In the genomic region with DNA sequence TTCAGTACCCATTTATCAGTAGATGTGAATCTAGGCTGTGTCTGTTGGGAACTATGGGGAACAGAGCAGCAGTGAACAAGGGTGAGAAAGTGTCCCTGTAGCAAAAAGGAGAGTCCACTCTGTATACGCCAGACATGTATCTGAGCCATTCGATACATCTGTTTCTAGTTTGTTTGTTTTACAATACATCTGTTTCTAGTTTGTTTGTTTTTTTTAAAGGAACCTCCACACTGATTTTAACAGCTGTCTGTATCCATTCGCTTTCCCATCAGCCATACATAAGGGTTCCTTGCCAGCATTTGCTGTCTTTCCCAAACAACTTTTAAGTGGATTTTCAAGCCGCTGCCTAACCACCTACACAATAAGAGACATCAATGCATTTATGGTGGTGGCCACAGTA, we compare ENCODE assay signal across 27 mouse cellular contexts.
DNase-seq lines count a peak whose midpoint lies in the region; ATAC-seq lines count a peak whose summit lies in the region.
"Had no signal": no experiment of that assay in that cellular context is flagged by ENCODE, and none has a peak within 500 bp of the region (broad histone marks: within the 10 kb centered on the region; RNA-seq: fewer than 3 reads in every experiment).

No protein-coding gene starts in this region.

- no peaks in the 10 kb centered on the region for H3K36me3 ChIP-seq in embryonic facial prominence, embryonic 11.5 days (replicated peaks; ENCODE audit: control insufficient read depth, insufficient read depth, low read depth, low read length)
- H3K36me3 ChIP-seq in embryonic facial prominence, embryonic 10.5 days (replicated peaks), result no peaks in the 10 kb centered on the region
- H3K36me3 ChIP-seq in limb, embryonic 13.5 days, result no peaks in the 10 kb centered on the region
- no peaks in the 10 kb centered on the region for H3K36me3 ChIP-seq in hindbrain, embryonic 16.5 days (ENCODE audit: control insufficient read depth, insufficient read depth, low read length)
- no peaks in the 10 kb centered on the region for H3K36me3 ChIP-seq in midbrain, embryonic 16.5 days (ENCODE audit: control insufficient read depth, insufficient read depth, low read length)
- H3K36me3 ChIP-seq: embryonic facial prominence, embryonic 12.5 days; forebrain, embryonic 10.5 days; heart, embryonic 12.5 days; heart, embryonic 15.5 days; hindbrain, embryonic 15.5 days; intestine, embryonic 15.5 days had no signal

- no peaks in the 10 kb centered on the region for H3K27me3 ChIP-seq in embryonic facial prominence, embryonic 11.5 days (ENCODE audit: control insufficient read depth, insufficient read depth, low read length)
- H3K27me3 ChIP-seq in embryonic facial prominence, embryonic 10.5 days (replicated peaks; ENCODE audit: low read depth, poor library complexity, severe bottlenecking), result no peaks in the 10 kb centered on the region
- no peaks in the 10 kb centered on the region for H3K27me3 ChIP-seq in limb, embryonic 13.5 days
- H3K27me3 ChIP-seq in hindbrain, embryonic 16.5 days (replicated peaks; ENCODE audit: control insufficient read depth, insufficient read depth, low read length), result no peaks in the 10 kb centered on the region
- no peaks in the 10 kb centered on the region for H3K27me3 ChIP-seq in midbrain, embryonic 16.5 days (ENCODE audit: control insufficient read depth, insufficient read depth, low read depth, low read length)
- H3K27me3 ChIP-seq: embryonic facial prominence, embryonic 12.5 days; forebrain, embryonic 13.5 days; heart, embryonic 12.5 days; heart, embryonic 15.5 days; hindbrain, embryonic 15.5 days; intestine, embryonic 15.5 days had no signal

- no peak overlapping the region for H3K4me2 ChIP-seq in embryonic facial prominence, embryonic 11.5 days (ENCODE audit: low read depth, low read length)
- no peak overlapping the region for H3K4me2 ChIP-seq in limb, embryonic 13.5 days (replicated peaks)
- no peak overlapping the region for H3K4me2 ChIP-seq in hindbrain, embryonic 16.5 days (ENCODE audit: low read length)
- H3K4me2 ChIP-seq in midbrain, embryonic 16.5 days (ENCODE audit: low read length), result no peak overlapping the region
- H3K4me2 ChIP-seq: embryonic facial prominence, embryonic 12.5 days; forebrain, embryonic 13.5 days; heart, embryonic 12.5 days; heart, embryonic 15.5 days; hindbrain, embryonic 15.5 days; intestine, embryonic 15.5 days had no signal

- WGBS in embryonic facial prominence, embryonic 11.5 days, result 43% methylated on average over 4 of the region's 4 CpGs
- 49% methylated on average over 4 of the region's 4 CpGs for WGBS in embryonic facial prominence, embryonic 10.5 days
- 21% methylated on average over 4 of the region's 4 CpGs for WGBS in limb, embryonic 13.5 days
- 89% methylated on average over 4 of the region's 4 CpGs for WGBS in hindbrain, embryonic 16.5 days
- WGBS in midbrain, embryonic 16.5 days, result 91% methylated on average over 4 of the region's 4 CpGs

- no peaks in the 10 kb centered on the region for H3K4me1 ChIP-seq in embryonic facial prominence, embryonic 11.5 days (ENCODE audit: control insufficient read depth, insufficient read depth, low read length)
- H3K4me1 ChIP-seq in embryonic facial prominence, embryonic 10.5 days, result peaks cover 12% of the 10 kb centered on the region; the same call in 1 of the 2 replicates
- peaks cover 22% of the 10 kb centered on the region for H3K4me1 ChIP-seq in limb, embryonic 13.5 days
- H3K4me1 ChIP-seq in hindbrain, embryonic 16.5 days (ENCODE audit: control insufficient read depth, insufficient read depth, low read depth, low read length), result no peaks in the 10 kb centered on the region
- peaks cover 2% of the 10 kb centered on the region; the same call in 1 of the 2 replicates for H3K4me1 ChIP-seq in midbrain, embryonic 16.5 days (ENCODE audit: control insufficient read depth, insufficient read depth, low read length)
- H3K4me1 ChIP-seq: embryonic facial prominence, embryonic 12.5 days; forebrain, embryonic 13.5 days; heart, embryonic 12.5 days; heart, embryonic 15.5 days; hindbrain, embryonic 15.5 days; intestine, embryonic 15.5 days had no signal

- DNase-seq in embryonic facial prominence, embryonic 11.5 days (ENCODE audit: low spot score), result peak; percentile 60
- no peak for DNase-seq in embryonic facial prominence, embryonic 10.5 days (ENCODE audit: low spot score)
- peak; percentile 57 for DNase-seq in forelimb bud, embryonic 11.5 days (ENCODE audit: low read depth, low spot score)
- DNase-seq: adrenal gland, adult 8-10 months; adrenal gland, postnatal 25 days; cerebellum, adult 11-12 months; cerebellum, adult 8-10 months; cerebellum, postnatal 10 days; cerebellum, postnatal 36 days; embryo, embryonic 11 days; gastrocnemius, adult 2 months; gastrocnemius, postnatal 14 days; heart, adult 18-20 months; heart, postnatal 10 days; heart, postnatal 36 days had no signal

- ATAC-seq in embryonic facial prominence, embryonic 11.5 days (replicated peaks; ENCODE audit: insufficient number of reproducible peaks, low FRiP score, low TSS enrichment, low read depth), result no peak
- ATAC-seq in limb, embryonic 13.5 days (ENCODE audit: low FRiP score, low read depth), result 0 out of 2 replicates have a peak, but pooled peaks have one; percentile 24
- no peak for ATAC-seq in hindbrain, embryonic 16.5 days
- no peak for ATAC-seq in midbrain, embryonic 16.5 days
- ATAC-seq: activated CD4-positive, CD25-positive, alpha-beta regulatory T cell, adult 4 months; forebrain, embryonic 13.5 days; forebrain, embryonic 16.5 days; intestine, embryonic 15.5 days had no signal

- no peak overlapping the region for H3K9ac ChIP-seq in embryonic facial prominence, embryonic 11.5 days (replicated peaks; ENCODE audit: low read length)
- no peak overlapping the region for H3K9ac ChIP-seq in limb, embryonic 13.5 days
- no peak overlapping the region for H3K9ac ChIP-seq in hindbrain, embryonic 16.5 days (ENCODE audit: low read depth, low read length)
- no peak overlapping the region for H3K9ac ChIP-seq in midbrain, embryonic 16.5 days (ENCODE audit: low read depth, low read length)
- H3K9ac ChIP-seq: embryonic facial prominence, embryonic 12.5 days; forebrain, embryonic 13.5 days; heart, embryonic 12.5 days; heart, embryonic 15.5 days; hindbrain, embryonic 15.5 days; intestine, embryonic 15.5 days had no signal

- no peak overlapping the region for H3K27ac ChIP-seq in embryonic facial prominence, embryonic 11.5 days (replicated peaks; ENCODE audit: low read depth, low read length)
- H3K27ac ChIP-seq in embryonic facial prominence, embryonic 10.5 days (replicated peaks), result no peak overlapping the region
- no peak overlapping the region for H3K27ac ChIP-seq in limb, embryonic 13.5 days
- H3K27ac ChIP-seq in hindbrain, embryonic 16.5 days (ENCODE audit: low read depth, low read length), result no peak overlapping the region
- H3K27ac ChIP-seq in midbrain, embryonic 16.5 days (ENCODE audit: low read length), result no peak overlapping the region
- H3K27ac ChIP-seq: embryonic facial prominence, embryonic 12.5 days; forebrain, embryonic 10.5 days; forebrain, embryonic 13.5 days; gastrocnemius, adult 2 months; heart, embryonic 15.5 days; hindbrain, embryonic 15.5 days; intestine, embryonic 15.5 days had no signal

- no peak overlapping the region for H3K4me3 ChIP-seq in embryonic facial prominence, embryonic 11.5 days (ENCODE audit: low read depth, low read length)
- no peak overlapping the region for H3K4me3 ChIP-seq in embryonic facial prominence, embryonic 10.5 days
- no peak overlapping the region for H3K4me3 ChIP-seq in limb, embryonic 13.5 days
- H3K4me3 ChIP-seq in hindbrain, embryonic 16.5 days (ENCODE audit: low read length), result no peak overlapping the region
- no peak overlapping the region for H3K4me3 ChIP-seq in midbrain, embryonic 16.5 days (ENCODE audit: low read depth, low read length)
- H3K4me3 ChIP-seq: embryonic facial prominence, embryonic 12.5 days; forebrain, embryonic 10.5 days; forebrain, embryonic 13.5 days; gastrocnemius, adult 2 months; heart, embryonic 12.5 days; heart, embryonic 15.5 days; hindbrain, embryonic 15.5 days; intestine, embryonic 15.5 days had no signal

- no peaks in the 10 kb centered on the region for H3K9me3 ChIP-seq in embryonic facial prominence, embryonic 11.5 days (replicated peaks; ENCODE audit: control insufficient read depth, low read length)
- H3K9me3 ChIP-seq in embryonic facial prominence, embryonic 10.5 days, result no peaks in the 10 kb centered on the region
- peaks cover 4% of the 10 kb centered on the region; the same call in 1 of the 2 replicates for H3K9me3 ChIP-seq in limb, embryonic 13.5 days
- H3K9me3 ChIP-seq in hindbrain, embryonic 16.5 days (ENCODE audit: control insufficient read depth, low read length), result no peaks in the 10 kb centered on the region
- no peaks in the 10 kb centered on the region for H3K9me3 ChIP-seq in midbrain, embryonic 16.5 days (replicated peaks; ENCODE audit: control insufficient read depth, low read length, poor library complexity, severe bottlenecking)
- H3K9me3 ChIP-seq: embryonic facial prominence, embryonic 12.5 days; forebrain, embryonic 10.5 days; forebrain, embryonic 13.5 days; heart, embryonic 12.5 days; heart, embryonic 15.5 days; hindbrain, embryonic 15.5 days; intestine, embryonic 15.5 days had no signal
